Mouse (Mus musculus): Measurements from ENCODE around the gene Hk2. TPM values are rescaled to one million over a fixed set of nuclear protein-coding genes. Genes with fewer than 3 reads are reported as not detected.

Gene Hk2
- total RNA-seq, 2 experiments from 2014 or later, result 208 to 209 TPM

- DNase-seq, result peak in 1 of 2 experiments; percentile 38
- intact Hi-C loops (cut with DNase I), result loop anchor here (5.0 kb wide), 1 partner anchor 111 kb away; no protein-coding TSS in a partner anchor
Measured at GRCm38 (mm10) chr6:82751031-82751430, 23.2 kb downstream of the Hk2 start.

- intact Hi-C loops (cut with DNase I), result loop anchor here (5.0 kb wide), 1 partner anchor 112 kb away; no protein-coding TSS in a partner anchor
- no peak for DNase-seq
Measured at GRCm38 (mm10) chr6:82750063-82750462, 24.2 kb downstream of the Hk2 start.

GRCm38 (mm10) chr6:82748106-82748672, 26.1 kb downstream of the Hk2 start:
- DNase-seq, result peak in 1 of 2 experiments; percentile 44
- intact Hi-C loops (cut with DNase I), result no loop called here

- DNase-seq, result no peak
- intact Hi-C loops (cut with DNase I), result loop anchor here (2.0 kb wide), 1 partner anchor 26 kb away; no protein-coding TSS in a partner anchor
Measured at GRCm38 (mm10) chr6:82747085-82747484, 27.2 kb downstream of the Hk2 start.

GRCm38 (mm10) chr6:82744553-82744952, 29.7 kb downstream of the Hk2 start:
- intact Hi-C loops (cut with DNase I), result loop anchor here (5.0 kb wide), 1 partner anchor 63 kb away; no protein-coding TSS in a partner anchor
- no peak for DNase-seq

- intact Hi-C loops (cut with DNase I), result loop anchor here (5.0 kb wide), 1 partner anchor 66 kb away; no protein-coding TSS in a partner anchor
Measured at GRCm38 (mm10) chr6:82741518-82741880, 32.8 kb downstream of the Hk2 start.

GRCm38 (mm10) chr6:82740868-82741517, 33.3 kb downstream of the Hk2 start:
- intact Hi-C loops (cut with DNase I), result loop anchor here (5.0 kb wide), 1 partner anchor 66 kb away; no protein-coding TSS in a partner anchor
- no peak for DNase-seq

More at GRCm38 (mm10) chr6:82741518-82741880, 32.8 kb downstream of the Hk2 start:
- DNase-seq, result no peak

GRCm38 (mm10) chr6:82740269-82740668, 34.0 kb downstream of the Hk2 start:
- intact Hi-C loops (cut with DNase I), result loop anchor here (5.0 kb wide), 1 partner anchor 67 kb away; no protein-coding TSS in a partner anchor
- no peak for DNase-seq

GRCm38 (mm10) chr6:82737634-82738540, 36.4 kb downstream of the Hk2 start:
- no peak for DNase-seq
- intact Hi-C loops (cut with DNase I), result loop anchor here (2.0 kb wide), 1 partner anchor 155 kb away; no protein-coding TSS in a partner anchor

- intact Hi-C loops (cut with DNase I), result no loop called here
Measured at GRCm38 (mm10) chr6:82736626-82737600, 37.3 kb downstream of the Hk2 start.

GRCm38 (mm10) chr6:82735347-82735746, 38.9 kb downstream of the Hk2 start:
- DNase-seq, result no peak
- intact Hi-C loops (cut with DNase I), result no loop called here

More at GRCm38 (mm10) chr6:82736626-82737600, 37.3 kb downstream of the Hk2 start:
- no peak for DNase-seq

- intact Hi-C loops (cut with DNase I), result no loop called here
- DNase-seq, result no peak
Measured at GRCm38 (mm10) chr6:82728635-82729034, 45.6 kb downstream of the Hk2 start.

GRCm38 (mm10) chr6:82727206-82727605, 47.0 kb downstream of the Hk2 start:
- DNase-seq, result no peak
- intact Hi-C loops (cut with DNase I), result no loop called here

- intact Hi-C loops (cut with DNase I), result no loop called here
- DNase-seq, result no peak
Measured at GRCm38 (mm10) chr6:82723321-82723720, 50.9 kb downstream of the Hk2 start.

GRCm38 (mm10) chr6:82716126-82716525, 58.1 kb downstream of the Hk2 start:
- intact Hi-C loops (cut with DNase I), result no loop called here
- no peak for DNase-seq

- DNase-seq, result no peak
- intact Hi-C loops (cut with DNase I), result loop anchor here (1.0 kb wide), 1 partner anchor 176 kb away; no protein-coding TSS in a partner anchor
Measured at GRCm38 (mm10) chr6:82715653-82716052, 58.6 kb downstream of the Hk2 start.

GRCm38 (mm10) chr6:82715253-82715652, 59.0 kb downstream of the Hk2 start:
- intact Hi-C loops (cut with DNase I), result loop anchor here (1.0 kb wide), 1 partner anchor 176 kb away; no protein-coding TSS in a partner anchor
- no peak for DNase-seq

- intact Hi-C loops (cut with DNase I), result loop anchor here (1.0 kb wide), 1 partner anchor 176 kb away; no protein-coding TSS in a partner anchor
- DNase-seq, result no peak
Measured at GRCm38 (mm10) chr6:82714841-82715240, 59.4 kb downstream of the Hk2 start.

- DNase-seq, result peak; percentile 55 to 63
- intact Hi-C loops (cut with DNase I), result no loop called here
Measured at GRCm38 (mm10) chr6:82714243-82714642, 60.0 kb downstream of the Hk2 start.

All from gastrocnemius, postnatal 36 days (tissue).